ENCODE assay signal across 22 mouse cellular contexts in the genomic region with DNA sequence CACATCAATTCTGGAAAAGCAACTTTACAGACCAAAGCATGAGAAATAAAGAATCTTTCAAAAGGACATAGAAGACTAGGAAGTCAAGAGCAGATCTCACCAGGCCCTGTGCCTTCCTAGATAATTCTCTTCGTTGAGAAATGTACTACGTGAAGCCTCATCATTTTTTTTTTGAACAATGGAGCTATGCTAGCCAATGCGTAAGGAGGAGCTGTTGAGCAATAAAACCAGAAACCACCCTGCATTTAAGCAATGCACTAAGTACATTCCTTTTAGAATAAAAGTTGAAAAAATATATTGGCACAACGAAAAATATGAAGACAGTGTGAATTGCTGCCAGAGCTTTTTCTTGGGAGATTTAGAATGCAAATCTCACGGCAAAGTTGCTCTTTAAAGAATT.
DNase-seq lines count a peak whose midpoint lies in the region; ATAC-seq and TF ChIP-seq lines count a peak whose summit lies in the region.
"Had no signal": no experiment of that assay in that cellular context is flagged by ENCODE, and none has a peak within 500 bp of the region (broad histone marks: within the 10 kb centered on the region; RNA-seq: fewer than 3 reads in every experiment).

No protein-coding gene starts in this region.

- H3K27me3 ChIP-seq in kidney, postnatal 0 days (ENCODE audit: insufficient read depth, low read length) = no peaks in the 10 kb centered on the region
- H3K27me3 ChIP-seq in lung, postnatal 0 days (replicated peaks; ENCODE audit: insufficient read depth, low read length) = no peaks in the 10 kb centered on the region
- H3K27me3 ChIP-seq: embryonic facial prominence, embryonic 13.5 days; hindbrain, embryonic 15.5 days; midbrain, embryonic 12.5 days; neural tube, embryonic 13.5 days had no signal

- peak; percentile 41 for TF ChIP-seq CTCF in gastrocnemius, adult 2 months (IDR thresholded peaks at IDR 0.05)
- TF ChIP-seq CTCF in kidney, postnatal 0 days (IDR thresholded peaks at IDR 0.05; ENCODE audit: low read depth) = peak; percentile 52
- TF ChIP-seq CTCF in lung, postnatal 0 days (IDR thresholded peaks at IDR 0.05) = peak; percentile 48

- no peak overlapping the region for H3K4me3 ChIP-seq in gastrocnemius, adult 2 months
- no peak overlapping the region for H3K4me3 ChIP-seq in kidney, postnatal 0 days (replicated peaks; ENCODE audit: low read depth, low read length)
- no peak overlapping the region for H3K4me3 ChIP-seq in lung, postnatal 0 days (ENCODE audit: low read depth, low read length)
- H3K4me3 ChIP-seq: embryonic facial prominence, embryonic 13.5 days; heart, embryonic 12.5 days; hindbrain, embryonic 15.5 days; midbrain, embryonic 12.5 days; neural tube, embryonic 13.5 days had no signal

- ATAC-seq in kidney, postnatal 0 days (replicated peaks; ENCODE audit: low FRiP score, low read depth) = no peak
- ATAC-seq in lung, postnatal 0 days = peak; percentile 41

- no peaks in the 10 kb centered on the region for H3K36me3 ChIP-seq in kidney, postnatal 0 days (ENCODE audit: insufficient read depth, low read length)
- H3K36me3 ChIP-seq in lung, postnatal 0 days (ENCODE audit: insufficient read depth, low read length) = no peaks in the 10 kb centered on the region
- H3K36me3 ChIP-seq: embryonic facial prominence, embryonic 13.5 days; heart, embryonic 12.5 days; hindbrain, embryonic 15.5 days; midbrain, embryonic 12.5 days; neural tube, embryonic 13.5 days had no signal

- WGBS in kidney, postnatal 0 days = 57% methylated on average over 5 of the region's 5 CpGs
- 38% methylated on average over 5 of the region's 5 CpGs for WGBS in lung, postnatal 0 days

- H3K27ac ChIP-seq in gastrocnemius, adult 2 months = peak overlapping the region; percentile 8; the same call in 1 of the 2 replicates
- H3K27ac ChIP-seq in kidney, postnatal 0 days = no peak overlapping the region
- H3K27ac ChIP-seq in lung, postnatal 0 days (ENCODE audit: low read length) = no peak overlapping the region
- H3K27ac ChIP-seq: embryonic facial prominence, embryonic 13.5 days; hindbrain, embryonic 15.5 days; midbrain, embryonic 12.5 days; neural tube, embryonic 13.5 days had no signal

- no peak overlapping the region for H3K9ac ChIP-seq in kidney, postnatal 0 days (ENCODE audit: low read depth, low read length)
- H3K9ac ChIP-seq in lung, postnatal 0 days (replicated peaks; ENCODE audit: low read depth) = no peak overlapping the region
- H3K9ac ChIP-seq: embryonic facial prominence, embryonic 13.5 days; heart, embryonic 12.5 days; hindbrain, embryonic 15.5 days; midbrain, embryonic 12.5 days; neural tube, embryonic 13.5 days had no signal

- no peak overlapping the region for H3K4me2 ChIP-seq in kidney, postnatal 0 days (ENCODE audit: low read length)
- no peak overlapping the region for H3K4me2 ChIP-seq in lung, postnatal 0 days (replicated peaks; ENCODE audit: low read depth, low read length)
- H3K4me2 ChIP-seq: embryonic facial prominence, embryonic 13.5 days; heart, embryonic 12.5 days; hindbrain, embryonic 15.5 days; midbrain, embryonic 12.5 days; neural tube, embryonic 13.5 days had no signal

- no peaks in the 10 kb centered on the region for H3K4me1 ChIP-seq in kidney, postnatal 0 days (replicated peaks; ENCODE audit: insufficient read depth, low read length)
- no peaks in the 10 kb centered on the region for H3K4me1 ChIP-seq in lung, postnatal 0 days (ENCODE audit: insufficient read depth, low read depth, low read length)
- H3K4me1 ChIP-seq: embryonic facial prominence, embryonic 13.5 days; heart, embryonic 12.5 days; hindbrain, embryonic 15.5 days; midbrain, embryonic 12.5 days; neural tube, embryonic 13.5 days had no signal

- intact Hi-C loops in gastrocnemius, adult 2 months (cut with DNase I) = loop anchor here (10.0 kb wide), 1 partner anchor 389 kb away; no protein-coding TSS in a partner anchor

- no peak for DNase-seq in gastrocnemius, adult 2 months
- DNase-seq in gastrocnemius, postnatal 4 days (ENCODE audit: low spot score in 2 of 2) = no peak
- no peak for DNase-seq in kidney, postnatal 0 days (ENCODE audit: low spot score)
- DNase-seq in kidney, adult 9 months = no peak
- peak; percentile 78 for DNase-seq in lung, postnatal 0 days (ENCODE audit: low spot score)
- DNase-seq in lung, postnatal 14 days = no peak
- DNase-seq in brain, adult 2 months (ENCODE audit: low read depth, low spot score) = peak; percentile 56
- no peak for DNase-seq in thymus, postnatal 25 days
- DNase-seq: adrenal gland, adult 8-10 months; cerebellum, adult 9-11 months; gastrocnemius, postnatal 14 days; heart, postnatal 4 days; kidney, adult 18-20 months; kidney, postnatal 14 days; liver; right cerebral cortex, adult 18-20 months; thymus, postnatal 14 days had no signal

- no peaks in the 10 kb centered on the region for H3K9me3 ChIP-seq in kidney, postnatal 0 days (replicated peaks; ENCODE audit: low read length)
- H3K9me3 ChIP-seq in lung, postnatal 0 days (ENCODE audit: low read length) = no peaks in the 10 kb centered on the region
- H3K9me3 ChIP-seq: embryonic facial prominence, embryonic 13.5 days; heart, embryonic 12.5 days; hindbrain, embryonic 15.5 days; midbrain, embryonic 12.5 days; neural tube, embryonic 13.5 days had no signal

- peak; percentile 16; the same call in 1 of the 2 replicates for TF ChIP-seq EP300 in lung, postnatal 0 days (IDR thresholded peaks at IDR 0.05)

Comparison
In these comparisons a context has a peak if more than half of its experiments do, and no peak if none do; other contexts are left out.
1. DNase-seq: peak in lung, postnatal 0 days (single experiment) and brain, adult 2 months (single experiment); none in gastrocnemius, adult 2 months (single experiment), gastrocnemius, postnatal 4 days (0 of 2), kidney, postnatal 0 days (single experiment), kidney, adult 9 months (single experiment), lung, postnatal 14 days (single experiment) and thymus, postnatal 25 days (single experiment).
2. Peak in every context shown above with its lines, with median percentiles within 50 percentile points of each other: CTCF ChIP-seq.